Mouse (Mus musculus): ENCODE results near the gene Fzd7.

Gene Fzd7

GRCm38 (mm10) chr1:59472368-59473180 is 9.7 kb upstream of the Fzd7 start:
- no peak for DNase-seq

GRCm38 (mm10) chr1:59473181-59473555 is 9.1 kb upstream of the Fzd7 start:
- DNase-seq, result no peak

GRCm38 (mm10) chr1:59475618-59476017 is 6.6 kb upstream of the Fzd7 start:
- DNase-seq, result no peak

GRCm38 (mm10) chr1:59478911-59479310 is 3.3 kb upstream of the Fzd7 start:
- no peak for DNase-seq

- no peak for DNase-seq
These were observed 1.3 kb upstream of the Fzd7 start for GRCm38 (mm10) chr1:59480821-59481455.

- peak; percentile 91 for DNase-seq
These were observed 550 bp upstream of the Fzd7 start for GRCm38 (mm10) chr1:59481456-59482291.

GRCm38 (mm10) chr1:59482696-59483520 is 684 bp downstream of the Fzd7 start:
- DNase-seq, result peak; percentile 71

- DNase-seq, result peak; percentile 88
These were observed 1.5 kb downstream of the Fzd7 start for GRCm38 (mm10) chr1:59483521-59484245.

- DNase-seq, result no peak
These were observed 2.1 kb downstream of the Fzd7 start for GRCm38 (mm10) chr1:59484314-59484713.

GRCm38 (mm10) chr1:59484791-59485785 is 2.9 kb downstream of the Fzd7 start:
- peak; percentile 56 for DNase-seq

- no peak for DNase-seq
These were observed 3.6 kb downstream of the Fzd7 start for GRCm38 (mm10) chr1:59485803-59486202.

GRCm38 (mm10) chr1:59487651-59488051 is 5.4 kb downstream of the Fzd7 start:
- DNase-seq, result peak; percentile 43

GRCm38 (mm10) chr1:59488481-59488880 is 6.3 kb downstream of the Fzd7 start:
- DNase-seq, result no peak

- DNase-seq, result no peak
These were observed 6.8 kb downstream of the Fzd7 start for GRCm38 (mm10) chr1:59488991-59489390.

GRCm38 (mm10) chr1:59491517-59491916 is 9.3 kb downstream of the Fzd7 start:
- DNase-seq, result no peak

- no peak for DNase-seq
These were observed 10.2 kb downstream of the Fzd7 start for GRCm38 (mm10) chr1:59492432-59492831.

- no peak for DNase-seq
These were observed 13.7 kb downstream of the Fzd7 start for GRCm38 (mm10) chr1:59495970-59496369.

- no peak for DNase-seq
These were observed 15.8 kb downstream of the Fzd7 start for GRCm38 (mm10) chr1:59497741-59498613.

- no peak for DNase-seq
These were observed 17.1 kb downstream of the Fzd7 start for GRCm38 (mm10) chr1:59499327-59499726.

- DNase-seq, result no peak
These were observed 20.1 kb downstream of the Fzd7 start for GRCm38 (mm10) chr1:59502355-59502754.
